Mouse (Mus musculus) spleen, postnatal 10 days (tissue): Measurements from ENCODE around the gene Gm20388.

Source experiments
- DNase-seq, 2 experiments: peaks; one replicate each; pipeline ENCODE4 v3.0.0; 2021 to 2022; ENCODE audit warnings: low spot score in 2 of 2

Gene Gm20388

DNA sequence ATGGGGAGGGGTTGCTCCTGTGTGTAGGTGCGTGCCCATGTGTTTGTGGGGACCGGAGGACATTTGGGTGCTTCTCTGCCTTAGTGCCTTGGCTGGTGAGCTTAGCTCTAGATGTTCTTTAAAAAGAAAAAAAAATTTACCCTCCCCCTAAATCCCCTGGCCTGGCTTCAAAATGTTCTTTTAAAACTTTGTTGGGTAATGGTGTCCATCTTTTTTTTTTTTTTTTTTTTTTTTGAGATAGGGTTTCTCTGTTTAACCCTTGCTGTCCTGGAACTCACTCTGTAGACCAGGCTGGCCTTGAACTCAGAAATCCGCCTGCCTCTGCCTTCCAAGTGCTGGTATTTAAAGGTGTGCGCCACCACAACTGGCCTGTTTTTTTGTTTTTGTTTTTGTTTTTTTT, 4.7 kb downstream of the Gm20388 start:
- no peak for DNase-seq

GRCm38 (mm10) chr8:119916237-119916892, 5.7 kb downstream of the Gm20388 start:
- DNase-seq = no peak

DNA sequence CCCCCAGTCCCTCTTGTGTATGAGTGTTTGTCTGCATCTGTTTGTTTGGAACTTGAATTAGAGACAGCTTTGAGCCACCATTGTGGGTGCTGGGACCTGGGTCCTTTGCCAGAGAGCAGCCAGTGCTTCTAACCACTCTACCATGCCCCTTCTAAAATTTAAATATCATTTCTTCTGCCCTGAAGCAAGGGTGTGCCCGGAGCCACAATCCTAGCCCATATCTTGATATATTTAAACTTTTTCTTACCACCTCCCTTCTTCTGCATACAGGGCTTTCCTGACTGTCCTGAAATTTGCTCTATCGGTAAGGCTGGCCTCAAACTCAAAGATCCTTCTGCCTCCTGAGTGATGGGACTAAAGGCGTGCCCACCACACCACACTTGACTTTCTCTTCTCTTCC, 6.8 kb downstream of the Gm20388 start:
- DNase-seq = peak in 1 of 2 experiments; percentile 30

- DNase-seq = peak; percentile 50 to 59
Observed at GRCm38 (mm10) chr8:119918155-119918567, 7.5 kb downstream of the Gm20388 start.

DNA sequence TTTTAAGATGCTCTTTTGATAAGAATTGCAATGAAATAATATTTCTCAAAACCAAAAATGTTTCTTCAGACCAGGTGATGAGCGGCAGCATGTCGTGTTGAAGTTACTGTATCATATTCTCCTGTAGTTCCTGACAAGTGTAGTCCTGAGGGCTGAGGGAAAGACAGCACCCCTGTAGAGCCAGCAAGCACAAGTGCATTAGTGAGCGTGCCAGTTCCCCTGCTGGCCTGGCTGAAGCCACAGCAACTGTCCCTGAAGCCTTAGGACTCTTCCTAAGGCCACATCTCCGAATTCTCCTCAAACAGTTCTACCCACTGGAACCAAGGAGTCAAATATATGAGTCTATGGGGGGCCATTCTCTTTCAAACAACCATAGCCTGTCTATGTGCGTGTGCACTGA, 12.6 kb downstream of the Gm20388 start:
- no peak for DNase-seq

- no peak for DNase-seq
Observed at GRCm38 (mm10) chr8:119925428-119925827, 14.8 kb downstream of the Gm20388 start.

GRCm38 (mm10) chr8:119926474-119926873, 15.8 kb downstream of the Gm20388 start:
- DNase-seq = peak in 1 of 2 experiments; percentile 46

DNA sequence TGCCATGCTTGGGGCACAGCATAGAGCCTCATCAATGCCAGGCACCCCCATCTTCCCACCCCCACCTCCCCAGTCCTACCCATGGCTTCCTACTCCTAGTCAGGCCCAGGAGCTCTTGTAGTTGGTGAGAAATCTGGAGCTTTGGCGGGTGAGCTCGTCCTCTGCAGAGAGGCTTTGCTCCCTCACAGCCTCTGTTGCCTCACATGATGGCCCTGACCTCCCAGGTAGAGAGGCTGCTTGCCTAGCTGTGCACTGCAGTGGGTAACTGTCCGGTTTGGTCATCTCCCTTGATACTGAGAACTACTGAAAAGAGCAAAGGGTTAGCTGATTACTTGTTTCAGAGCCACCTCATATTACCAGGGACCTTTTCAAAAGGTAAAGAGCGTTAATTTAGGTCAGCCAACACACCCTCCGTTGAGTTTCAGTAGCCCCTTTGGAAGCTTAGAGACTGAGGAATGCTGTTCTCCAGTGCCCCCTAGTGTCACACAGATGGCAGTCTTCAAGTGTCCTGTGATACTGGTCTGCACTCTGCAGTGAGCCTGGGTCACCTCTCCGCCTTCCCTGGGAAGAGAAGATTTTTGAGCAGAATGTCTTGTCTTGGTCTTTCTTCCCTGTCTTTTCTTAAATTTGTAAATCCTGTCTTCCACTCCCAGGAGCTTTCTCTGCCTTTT, 16.9 kb downstream of the Gm20388 start:
- peak in 1 of 2 experiments; percentile 56 for DNase-seq

DNA sequence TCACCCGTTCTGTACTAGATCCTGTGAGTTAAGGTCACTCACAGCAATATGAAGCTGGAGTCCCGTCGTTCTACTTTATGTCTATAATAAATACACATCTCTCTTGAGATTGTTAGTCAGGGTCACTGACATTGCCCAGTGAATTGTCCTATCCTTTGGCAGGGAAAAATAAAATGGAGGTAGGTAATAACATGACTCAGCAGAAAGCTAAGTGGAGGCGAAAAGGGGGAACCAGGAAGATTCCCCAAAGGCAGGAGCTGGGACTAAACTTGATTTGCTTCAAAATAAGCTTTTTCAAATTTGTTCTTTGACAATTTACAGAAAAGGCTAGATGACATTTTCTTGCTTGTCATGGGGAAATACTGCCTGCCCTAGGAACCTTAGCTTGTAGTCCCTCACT, 20.7 kb downstream of the Gm20388 start:
- DNase-seq = no peak

GRCm38 (mm10) chr8:119933681-119934080, 23.0 kb downstream of the Gm20388 start:
- no peak for DNase-seq

DNA sequence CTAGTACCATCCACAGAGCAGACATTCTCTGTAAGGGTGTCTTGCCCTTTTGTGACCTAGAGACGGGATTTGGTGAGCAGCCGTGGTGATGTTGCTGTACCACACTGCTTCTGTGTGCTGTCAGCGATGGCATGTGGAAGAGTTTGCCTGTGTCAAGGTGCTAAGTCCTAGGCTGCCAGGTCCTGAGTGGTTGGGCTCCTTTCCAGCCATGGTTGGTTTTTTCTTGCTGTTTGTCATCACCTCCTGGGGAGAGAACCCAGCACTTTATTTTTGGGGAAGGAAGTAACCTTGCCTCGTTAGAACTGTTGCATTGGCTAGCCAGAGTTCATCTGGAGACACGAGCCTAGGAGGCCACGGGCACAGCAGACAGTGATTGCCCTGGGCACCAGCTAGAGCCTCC, 24.9 kb downstream of the Gm20388 start:
- DNase-seq = no peak

DNA sequence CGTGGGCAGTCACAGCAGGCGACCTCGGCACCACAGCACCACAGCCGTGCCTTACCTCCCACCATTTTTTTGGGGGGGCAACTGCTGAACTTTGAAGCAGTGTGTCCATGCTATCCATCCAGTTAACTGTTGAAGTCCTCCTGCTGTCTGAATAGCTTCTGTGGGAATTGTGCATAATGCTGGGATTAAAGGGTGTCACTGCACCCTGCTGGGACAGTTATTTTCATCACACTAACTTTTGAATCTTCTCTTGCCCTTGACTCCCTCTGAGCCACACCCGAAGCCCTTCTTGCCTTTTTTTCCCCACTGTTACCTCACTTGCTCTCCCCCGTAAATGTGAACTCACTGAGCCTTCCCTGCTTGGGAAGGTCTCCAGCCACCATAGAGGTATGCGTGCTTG, 27.8 kb downstream of the Gm20388 start:
- no peak for DNase-seq

GRCm38 (mm10) chr8:119939336-119939735, 28.7 kb downstream of the Gm20388 start:
- no peak for DNase-seq

- no peak for DNase-seq
Observed at GRCm38 (mm10) chr8:119941471-119941870, 30.8 kb downstream of the Gm20388 start.

DNA sequence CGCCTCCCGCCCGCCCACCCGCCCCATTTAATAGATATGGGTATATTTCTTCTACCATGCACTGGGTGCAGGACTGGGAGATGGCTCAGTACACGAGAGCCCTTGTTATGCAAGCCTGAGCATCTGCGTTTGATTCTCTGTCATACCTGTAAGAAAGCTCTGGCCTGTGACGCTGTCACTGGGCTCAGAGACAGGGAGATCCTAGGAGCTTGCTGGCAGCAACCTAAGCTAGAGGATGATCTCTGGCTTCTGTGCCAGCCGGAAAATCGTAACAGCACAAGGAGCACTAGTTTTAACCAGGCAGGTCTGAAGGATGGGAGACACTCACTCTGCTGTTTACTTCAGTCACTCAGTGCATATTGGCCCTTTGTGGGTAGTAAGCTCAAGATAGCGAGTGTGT, 33.0 kb downstream of the Gm20388 start:
- no peak for DNase-seq

GRCm38 (mm10) chr8:119944096-119944811, 33.6 kb downstream of the Gm20388 start:
- peak; percentile 64 to 78 for DNase-seq

DNA sequence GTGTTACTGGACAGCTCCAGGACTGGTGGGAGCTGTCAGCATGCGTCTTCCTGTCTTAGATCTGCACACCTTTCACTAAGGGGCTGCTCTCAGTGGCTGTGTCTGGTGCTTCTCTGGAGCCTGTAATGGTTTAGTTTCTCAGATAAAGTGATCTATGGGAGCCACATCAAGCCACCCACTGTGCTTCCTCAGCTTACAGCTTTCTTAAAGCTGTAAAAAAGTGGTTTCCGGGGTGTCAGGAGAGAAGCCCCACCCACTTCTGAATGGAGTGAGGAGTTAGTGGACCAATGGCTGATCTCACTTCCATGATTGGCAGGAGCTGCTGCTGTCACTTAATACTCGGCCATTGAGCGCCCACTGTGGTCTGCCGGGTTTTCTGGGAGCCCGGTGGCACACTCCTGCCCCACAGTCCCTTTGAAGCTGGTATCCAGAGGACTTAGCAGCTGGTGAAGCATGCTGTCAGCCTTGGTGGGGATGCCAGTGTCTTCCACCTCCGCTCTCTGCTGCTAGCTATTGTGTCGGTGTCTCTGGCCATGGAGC, 35.8 kb downstream of the Gm20388 start:
- no peak for DNase-seq

DNA sequence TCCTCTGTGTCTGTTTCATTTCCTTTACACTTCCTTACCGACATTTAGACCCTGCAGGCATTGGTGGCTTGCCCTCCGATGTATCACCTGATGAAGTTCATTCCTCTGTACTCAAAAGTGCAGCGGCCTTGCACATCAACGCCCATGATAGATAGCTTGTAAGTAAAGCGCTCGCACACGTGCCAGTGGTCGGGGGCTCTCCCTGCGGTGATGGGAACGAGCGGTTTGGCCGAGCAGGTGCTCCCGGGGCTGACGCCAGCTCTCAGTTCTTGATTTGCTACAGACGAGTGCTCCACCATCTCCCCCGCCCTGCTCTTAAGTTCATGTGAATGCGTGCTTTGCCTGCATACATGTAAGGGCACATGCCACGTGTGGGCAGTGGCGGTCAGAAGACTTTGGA, 37.0 kb downstream of the Gm20388 start:
- no peak for DNase-seq

DNA sequence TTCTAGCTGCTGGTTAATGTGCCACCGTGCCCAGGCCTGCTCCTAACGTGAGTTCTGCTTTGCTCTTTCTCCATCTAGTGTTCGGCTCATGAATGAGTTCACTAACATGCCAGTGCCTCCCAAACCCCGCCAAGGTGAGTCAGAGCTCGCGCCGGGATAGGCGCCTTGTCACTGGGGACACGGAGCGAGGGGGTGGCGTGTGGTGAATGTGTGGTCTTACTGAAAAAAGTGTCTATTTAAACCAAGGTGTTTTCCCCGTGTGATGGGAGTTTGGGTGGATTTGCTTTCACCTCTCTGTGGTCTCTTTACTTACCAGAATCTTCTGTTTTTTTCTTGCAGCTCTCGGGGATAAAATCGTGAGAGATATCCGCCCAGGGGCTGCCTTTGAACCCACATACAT, 37.7 kb downstream of the Gm20388 start:
- DNase-seq = no peak

DNA sequence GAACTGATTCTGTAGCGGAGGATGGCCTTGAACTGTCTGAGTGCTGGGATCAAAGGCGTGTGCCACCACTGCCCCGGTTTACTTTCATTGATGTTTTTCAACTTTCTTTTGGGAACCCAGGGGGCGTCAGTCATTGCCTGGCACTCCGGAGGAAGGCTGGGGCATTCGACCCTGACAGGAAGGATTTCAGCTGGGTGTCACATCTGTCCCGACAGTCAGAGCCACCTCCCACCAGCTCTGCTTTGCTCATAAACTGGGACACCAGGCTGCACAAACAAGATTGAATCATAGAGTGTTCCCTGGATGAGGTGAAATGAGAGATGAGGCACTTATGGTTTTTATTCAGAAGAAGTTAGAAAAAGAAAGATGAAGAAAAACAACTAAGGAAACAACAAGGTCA, 41.6 kb downstream of the Gm20388 start:
- no peak for DNase-seq

GRCm38 (mm10) chr8:119952747-119953146, 42.1 kb downstream of the Gm20388 start:
- no peak for DNase-seq

DNA sequence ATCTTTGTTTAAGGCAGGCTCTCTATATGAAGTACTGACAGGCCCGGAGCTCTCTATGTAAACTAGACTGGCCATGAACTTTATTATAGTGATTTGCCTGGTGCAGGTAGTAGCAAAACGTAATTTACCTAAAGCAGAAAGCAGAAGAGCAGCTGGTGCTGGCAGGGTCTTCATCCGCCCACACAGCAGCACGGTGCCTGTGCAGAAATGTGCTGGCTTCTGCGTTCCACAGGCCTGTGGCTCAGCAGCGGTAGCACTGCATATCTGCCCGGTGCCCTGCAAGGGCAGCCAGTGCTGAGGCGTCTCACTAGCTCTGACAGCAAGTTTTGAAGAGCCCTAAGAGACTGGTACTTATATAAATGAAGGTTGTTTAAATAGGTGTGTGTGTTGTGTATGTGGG, 44.7 kb downstream of the Gm20388 start:
- DNase-seq = no peak

GRCm38 (mm10) chr8:119958076-119958475, 47.4 kb downstream of the Gm20388 start:
- DNase-seq = no peak
